Mouse (Mus musculus) adrenal gland, adult 18-20 months (tissue): ENCODE measurements around the gene Selenof. TPM values are rescaled to one million over a fixed set of nuclear protein-coding genes. Genes with fewer than 3 reads are reported as not detected.
A peak's percentile ranks its signal among the peaks of the same experiment; 100 is the strongest.
"Not testable (repeated sequence)": the region's sequence is repeated elsewhere in the genome, so short reads cannot be mapped to it uniquely, and the experiment has no call there.

Source experiments
- DNase-seq, 2 experiments: peaks; one replicate each; pipeline ENCODE4 v3.0.0; 2021 to 2022; ENCODE audit warnings: low spot score in 2 of 2
- total RNA-seq, 2 experiments: library from RNA; stranded (reverse); gene quantifications; 1 replicate in 1 of 2; 2 replicates in 1 of 2; pipeline ENCODE4 v1.2.3; 2021

Gene Selenof
- total RNA-seq, 2 experiments from 2014 or later, result 324 to 336 TPM

GRCm38 (mm10) chr3:144597790-144598467 is 27.8 kb downstream of the Selenof start:
- no peak for DNase-seq

- DNase-seq, result no peak
Measured at GRCm38 (mm10) chr3:144602413-144602812, 32.3 kb downstream of the Selenof start.

- DNase-seq, result no peak
Measured at GRCm38 (mm10) chr3:144602819-144603218, 32.7 kb downstream of the Selenof start.

- DNase-seq, result no peak
Measured at GRCm38 (mm10) chr3:144603558-144603957, 33.5 kb downstream of the Selenof start.

GRCm38 (mm10) chr3:144604205-144604604 is 34.1 kb downstream of the Selenof start:
- no peak for DNase-seq

- not testable (repeated sequence) for DNase-seq
Measured at GRCm38 (mm10) chr3:144605811-144606210, 35.7 kb downstream of the Selenof start.

- DNase-seq, result no peak
Measured at GRCm38 (mm10) chr3:144606449-144606848, 36.3 kb downstream of the Selenof start.

- DNase-seq, result no peak
Measured at GRCm38 (mm10) chr3:144608090-144608489, 38.0 kb downstream of the Selenof start.

- no peak for DNase-seq
Measured at GRCm38 (mm10) chr3:144610759-144611158, 40.7 kb downstream of the Selenof start.

- no peak for DNase-seq
Measured at GRCm38 (mm10) chr3:144611626-144612271, 41.6 kb downstream of the Selenof start.

GRCm38 (mm10) chr3:144612382-144612781 is 42.3 kb downstream of the Selenof start:
- DNase-seq, result no peak

GRCm38 (mm10) chr3:144614277-144614676 is 44.2 kb downstream of the Selenof start:
- DNase-seq, result no peak

- no peak for DNase-seq
Measured at GRCm38 (mm10) chr3:144614698-144615097, 44.6 kb downstream of the Selenof start.

- DNase-seq, result no peak
Measured at GRCm38 (mm10) chr3:144615459-144615858, 45.4 kb downstream of the Selenof start.

- peak; percentile 76 to 81 for DNase-seq
Measured at GRCm38 (mm10) chr3:144616654-144617425, 46.7 kb downstream of the Selenof start.

- no peak for DNase-seq
Measured at GRCm38 (mm10) chr3:144617633-144618180, 47.6 kb downstream of the Selenof start.

- DNase-seq, result no peak
Measured at GRCm38 (mm10) chr3:144622930-144623612, 53.0 kb downstream of the Selenof start.

GRCm38 (mm10) chr3:144625691-144626090 is 55.6 kb downstream of the Selenof start:
- DNase-seq, result no peak

GRCm38 (mm10) chr3:144628005-144628914 is 58.2 kb downstream of the Selenof start:
- DNase-seq, result peak in 1 of 2 experiments; percentile 33

GRCm38 (mm10) chr3:144628915-144629230 is 58.8 kb downstream of the Selenof start:
- DNase-seq, result no peak
